Comparison of ENCODE assay signal across 8 mouse cellular contexts in the genomic region with DNA sequence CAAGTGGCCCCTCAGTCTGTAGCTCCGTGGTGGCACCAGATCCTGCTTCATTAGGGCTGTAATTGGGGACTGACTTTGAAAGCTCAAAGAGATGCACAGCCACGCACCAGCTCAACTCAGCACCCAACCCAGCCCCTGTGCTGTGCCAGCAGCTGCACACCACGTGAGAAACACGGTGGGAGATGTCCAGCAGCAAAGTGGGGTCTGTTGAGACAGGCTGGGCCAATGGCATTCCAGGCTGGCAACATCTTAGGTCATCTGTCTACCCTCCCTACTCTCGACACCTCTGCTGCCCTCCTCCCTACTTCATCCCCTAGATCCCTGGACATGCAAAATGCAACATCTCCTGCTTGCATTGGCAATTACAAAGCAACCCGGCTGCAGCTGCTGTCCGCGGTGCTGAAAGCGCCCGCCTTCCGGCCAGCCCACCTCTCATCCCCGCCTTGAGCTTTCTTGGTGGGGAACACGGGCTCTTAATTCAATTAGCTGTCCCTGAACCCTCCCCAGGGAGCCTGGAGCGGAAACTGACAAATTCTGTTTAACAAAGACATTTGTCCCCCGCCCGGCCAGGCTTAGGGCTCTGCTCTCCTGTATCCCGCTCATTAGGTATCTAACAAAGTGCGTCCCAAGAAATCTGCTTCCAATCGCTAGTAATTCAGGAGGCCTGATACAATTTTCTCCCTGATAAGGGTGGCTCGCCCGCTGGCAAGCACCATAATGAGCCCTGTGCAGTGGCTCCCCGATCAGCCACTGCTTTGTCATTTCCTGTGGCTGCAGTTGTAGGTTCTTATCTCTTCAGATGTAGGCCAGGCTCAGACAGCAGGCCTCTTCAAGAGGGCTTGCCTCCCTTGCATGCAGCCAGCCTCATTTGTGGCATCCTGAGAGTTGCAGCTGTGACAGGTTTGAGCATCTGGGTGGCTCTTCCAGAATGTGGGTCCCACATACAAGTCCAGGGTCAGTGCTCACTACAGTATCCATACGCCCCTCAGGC. TPM values are rescaled to one million over a fixed set of nuclear protein-coding genes. Genes with fewer than 3 reads are reported as not detected.
DNase-seq lines count a peak whose midpoint lies in the region; ATAC-seq and TF ChIP-seq lines count a peak whose summit lies in the region.

No protein-coding gene starts in this region.

- H3K4me1 ChIP-seq in embryonic facial prominence, embryonic 14.5 days (ENCODE audit: control insufficient read depth, insufficient read depth, low read length): no peaks in the 10 kb centered on the region
- peaks cover 15% of the 10 kb centered on the region; the same call in 1 of the 2 replicates for H3K4me1 ChIP-seq in midbrain, postnatal 0 days (ENCODE audit: insufficient read depth, low read length)

- no peak for TF ChIP-seq CTCF in midbrain, postnatal 0 days (IDR thresholded peaks at IDR 0.05)

- H3K36me3 ChIP-seq in embryonic facial prominence, embryonic 14.5 days (ENCODE audit: control insufficient read depth, insufficient read depth, low read length): no peaks in the 10 kb centered on the region
- no peaks in the 10 kb centered on the region for H3K36me3 ChIP-seq in midbrain, postnatal 0 days (ENCODE audit: insufficient read depth, low read length)

- H3K4me2 ChIP-seq in embryonic facial prominence, embryonic 14.5 days (ENCODE audit: low read depth, low read length): no peak overlapping the region
- H3K4me2 ChIP-seq in midbrain, postnatal 0 days (ENCODE audit: low read depth, low read length, poor library complexity, severe bottlenecking): no peak overlapping the region

- ATAC-seq in embryonic facial prominence, embryonic 14.5 days (ENCODE audit: low read depth): peak; percentile 51; the same call in 1 of the 2 replicates
- 0 out of 2 replicates have a peak, but pooled peaks have one; percentile 21 for ATAC-seq in midbrain, postnatal 0 days (ENCODE audit: low FRiP score)

- WGBS in embryonic facial prominence, embryonic 14.5 days: 10% methylated on average over 23 of the region's 23 CpGs
- 11% methylated on average over 23 of the region's 23 CpGs for WGBS in midbrain, postnatal 0 days

- H3K4me3 ChIP-seq in embryonic facial prominence, embryonic 14.5 days (ENCODE audit: low read depth, low read length): no peak overlapping the region
- no peak overlapping the region for H3K4me3 ChIP-seq in midbrain, postnatal 0 days (ENCODE audit: low read depth, low read length)

- H3K27ac ChIP-seq in embryonic facial prominence, embryonic 14.5 days (replicated peaks; ENCODE audit: low read depth, low read length): no peak overlapping the region
- H3K27ac ChIP-seq in midbrain, postnatal 0 days (ENCODE audit: low read depth, low read length): peak overlapping the region; percentile 43; the same call in 1 of the 2 replicates

- no peak overlapping the region for H3K9ac ChIP-seq in embryonic facial prominence, embryonic 14.5 days (ENCODE audit: low read depth, low read length)
- H3K9ac ChIP-seq in midbrain, postnatal 0 days (replicated peaks; ENCODE audit: low read length, poor library complexity, severe bottlenecking): 0 out of 2 replicates have a peak overlapping the region, but pooled peaks have one; percentile 10

- H3K27me3 ChIP-seq in embryonic facial prominence, embryonic 14.5 days (replicated peaks; ENCODE audit: control insufficient read depth, insufficient read depth, low read length): peaks cover 10% of the 10 kb centered on the region
- H3K27me3 ChIP-seq in midbrain, postnatal 0 days (ENCODE audit: insufficient read depth, low read length): 0 out of 2 replicates have a peak, but pooled peaks cover 3% of the 10 kb centered on the region

- H3K9me3 ChIP-seq in embryonic facial prominence, embryonic 14.5 days (ENCODE audit: control insufficient read depth, low read length): no peaks in the 10 kb centered on the region
- H3K9me3 ChIP-seq in midbrain, postnatal 0 days (ENCODE audit: low read length): no peaks in the 10 kb centered on the region

- DNase-seq in kidney, adult 18-20 months: peak; percentile 57
- no peak for DNase-seq in kidney, adult 11 months
- DNase-seq in MN1 (ENCODE audit: low spot score): peak; percentile 85
- peak; percentile 69 for DNase-seq in embryonic facial prominence, embryonic 14.5 days (ENCODE audit: low spot score)
- peak; percentile 89 for DNase-seq in kidney, postnatal 10 days
- DNase-seq in midbrain, postnatal 0 days (ENCODE audit: low spot score): peak; percentile 58
- no peak for DNase-seq in layer of hippocampus, adult 11-12 months (ENCODE audit: low spot score)
- DNase-seq in cerebellum, postnatal 14 days: no peak

RNA-seq across cellular contexts. Expression of gene Stra6, which starts 2.6 kb away (rescaled TPM):
- 10.5 and 16.1 TPM in 2 replicates for polyA plus RNA-seq in embryonic facial prominence, embryonic 14.5 days (2014; fragmentation: Nextera tagmentation; extraction: Ambion mirVana)
- 19.6 and 20.8 TPM in 2 replicates for total RNA-seq in midbrain, postnatal 0 days (2014; rRNA removed)
- 8.8 and 9.2 TPM in 2 replicates for polyA plus RNA-seq in midbrain, postnatal 0 days (2015; fragmentation: Nextera tagmentation; extraction: Ambion mirVana)

RNA-seq across cellular contexts. Expression of gene Cyp11a1, which starts 54.8 kb away (rescaled TPM):
- polyA plus RNA-seq in embryonic facial prominence, embryonic 14.5 days (2014; fragmentation: Nextera tagmentation; extraction: Ambion mirVana): 5.9 and 7.0 TPM in 2 replicates
- total RNA-seq in midbrain, postnatal 0 days (2014; rRNA removed): 0.22 and 1.3 TPM in 2 replicates
- 1.3 and 1.5 TPM in 2 replicates for polyA plus RNA-seq in midbrain, postnatal 0 days (2015; fragmentation: Nextera tagmentation; extraction: Ambion mirVana)

RNA-seq across cellular contexts. Expression of gene Ccdc33, which starts 57.7 kb away (rescaled TPM):
- polyA plus RNA-seq in embryonic facial prominence, embryonic 14.5 days (2014; fragmentation: Nextera tagmentation; extraction: Ambion mirVana): 0.25 and 0.54 TPM in 2 replicates
- total RNA-seq in midbrain, postnatal 0 days (2014; rRNA removed): 0.24 and 0.27 TPM in 2 replicates
- 1.1 and 1.4 TPM in 2 replicates for polyA plus RNA-seq in midbrain, postnatal 0 days (2015; fragmentation: Nextera tagmentation; extraction: Ambion mirVana)

Comparison
In these comparisons a context has a peak if more than half of its experiments do, and no peak if none do; other contexts are left out.
1. DNase-seq: peak in kidney, adult 18-20 months (single experiment), MN1 (single experiment), embryonic facial prominence, embryonic 14.5 days (single experiment), kidney, postnatal 10 days (single experiment) and midbrain, postnatal 0 days (single experiment); none in kidney, adult 11 months (single experiment), layer of hippocampus, adult 11-12 months (single experiment) and cerebellum, postnatal 14 days (0 of 2).